Mouse (Mus musculus): ENCODE measurements around the gene Nrg3. TPM values are rescaled to one million over a fixed set of nuclear protein-coding genes. Genes with fewer than 3 reads are reported as not detected.

The Nrg3 gene
- total RNA-seq, 2 experiments from 2014 or later: 66.9 to 70.0 TPM

DNA sequence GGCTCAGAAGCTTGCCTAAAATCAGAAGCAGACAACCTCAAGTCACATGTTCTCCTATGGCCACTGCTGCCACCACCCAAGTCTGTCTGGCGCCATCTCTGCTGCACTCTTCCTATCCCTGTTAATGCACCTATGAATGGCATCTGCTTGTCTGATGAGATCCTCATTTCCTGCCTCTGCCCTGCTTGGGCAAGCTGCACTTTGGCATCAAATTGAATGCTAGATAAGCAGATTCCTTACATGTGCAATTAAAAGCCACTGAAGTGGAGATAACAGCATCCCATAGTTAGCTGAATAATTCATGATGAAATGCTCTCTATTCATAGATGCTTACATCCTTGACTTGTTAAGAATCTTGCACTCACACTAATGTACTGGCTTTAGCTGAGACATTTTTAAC lies 648.0 kb downstream of the Nrg3 start:
- H3K27ac ChIP-seq: no peak overlapping the region

DNA sequence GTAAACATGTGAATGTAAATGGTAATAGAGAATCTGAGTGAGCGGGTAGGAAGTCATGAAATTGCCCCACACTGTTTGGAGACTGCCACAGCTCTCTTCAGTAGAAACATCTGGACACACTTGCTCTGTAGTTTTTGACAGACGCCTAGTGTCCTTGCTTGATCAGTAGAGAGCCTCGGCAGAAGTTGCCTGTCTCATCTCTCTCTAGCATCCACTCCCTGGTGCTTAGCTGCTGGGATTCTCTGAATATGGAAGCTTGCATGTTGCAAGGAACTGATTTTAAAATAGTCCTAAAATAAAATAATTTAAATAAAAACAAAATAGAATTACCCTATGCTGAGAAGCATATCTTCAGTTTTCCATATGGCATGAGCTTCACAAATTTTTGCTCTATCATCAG lies 675.9 kb downstream of the Nrg3 start:
- no peak for TF ChIP-seq CTCF (conservative IDR thresholded peaks at IDR 0.05)
- no peak overlapping the region for H3K27ac ChIP-seq
- no peak for DNase-seq (ENCODE audit: low spot score in 2 of 2)
- no peak overlapping the region for H3K4me3 ChIP-seq

More for the DNA sequence above, 648.0 kb downstream of the Nrg3 start:
- no peak overlapping the region for H3K4me3 ChIP-seq
- no peak for DNase-seq (ENCODE audit: low spot score in 2 of 2)
- no peak for TF ChIP-seq CTCF (conservative IDR thresholded peaks at IDR 0.05)

DNA sequence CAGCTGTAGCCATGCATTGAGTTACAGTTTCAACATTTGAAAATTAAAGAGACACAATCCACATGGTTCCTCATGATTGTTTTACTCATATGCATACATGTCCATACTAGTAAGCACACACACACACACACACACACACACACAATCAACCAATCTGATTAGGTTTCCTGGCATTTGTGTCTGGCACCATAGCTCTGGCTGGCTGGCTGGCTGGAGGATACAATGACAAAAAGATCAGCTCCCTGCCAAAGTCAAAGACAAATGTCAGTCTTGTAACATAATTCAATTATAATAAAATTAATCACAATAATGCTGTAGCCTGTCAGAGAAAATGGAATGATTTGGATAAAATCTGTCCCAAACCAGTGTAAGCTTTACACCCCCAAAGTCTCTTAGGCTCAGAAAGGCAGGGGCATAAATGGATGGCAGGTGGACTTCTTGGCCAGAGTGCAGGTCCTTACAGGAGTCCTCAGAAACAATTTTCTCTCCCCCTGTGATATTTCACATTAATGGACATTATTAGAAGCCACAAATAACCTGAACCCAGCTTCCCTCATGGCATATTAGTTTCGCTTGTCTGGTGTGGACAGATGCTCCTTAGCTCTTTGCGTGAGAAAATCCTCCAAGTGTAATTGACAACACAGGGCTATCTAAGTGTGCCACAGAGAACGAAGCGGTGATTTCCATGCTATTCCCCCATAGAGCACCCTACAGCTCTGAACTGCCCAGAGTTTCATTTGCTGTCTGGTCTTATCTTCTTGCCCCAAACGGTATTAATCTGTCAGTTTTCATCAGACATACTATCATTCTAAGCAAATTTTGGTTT lies 697.4 kb downstream of the Nrg3 start:
- Histone ChIP-seq H3K4me3 (no peak overlapping the region), H3K27ac (no peak overlapping the region)
- no peak for DNase-seq (ENCODE audit: low spot score in 2 of 2)
- TF ChIP-seq CTCF (conservative IDR thresholded peaks at IDR 0.05): no peak

DNA sequence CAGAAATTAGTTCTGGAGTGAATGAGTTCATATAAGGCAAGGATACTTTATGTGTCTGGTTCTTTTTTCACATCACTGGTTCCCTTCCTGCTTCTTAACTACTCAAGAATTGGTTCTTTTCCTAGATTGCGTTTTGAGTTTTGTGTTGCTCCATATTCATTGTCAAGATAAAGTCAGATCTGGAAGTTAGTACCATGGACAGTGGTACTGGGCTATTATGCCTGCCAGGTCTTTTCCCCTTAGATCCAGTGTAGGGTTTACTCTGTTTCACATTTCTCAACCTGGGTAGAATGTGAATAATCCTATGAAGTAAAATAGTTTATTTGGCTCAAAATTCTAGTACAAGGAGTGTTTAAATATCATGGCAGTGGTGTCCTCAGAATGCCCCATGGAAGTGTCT lies 698.1 kb downstream of the Nrg3 start:
- Histone ChIP-seq H3K27ac (no peak overlapping the region), H3K4me3 (no peak overlapping the region)
- TF ChIP-seq CTCF (conservative IDR thresholded peaks at IDR 0.05): no peak
- no peak for DNase-seq (ENCODE audit: low spot score in 2 of 2)

DNA sequence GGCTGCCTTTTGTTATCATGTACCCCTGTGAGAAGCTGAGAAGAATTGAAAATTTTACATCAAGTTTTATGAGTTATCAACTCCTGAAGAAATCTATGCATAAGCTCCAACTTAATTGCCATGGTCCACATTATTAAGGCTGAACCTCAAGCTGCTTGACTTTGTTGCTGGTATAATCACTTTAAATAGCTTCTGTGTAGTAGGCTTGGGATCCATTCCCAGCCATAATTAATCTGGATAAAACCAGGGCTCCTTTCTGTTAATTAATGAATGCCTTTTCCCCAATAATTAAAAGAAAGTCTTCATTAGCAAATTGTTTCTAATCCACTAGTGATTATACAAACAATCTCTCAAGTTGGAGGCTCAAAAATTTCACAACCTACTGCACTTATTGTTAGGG lies 742.4 kb downstream of the Nrg3 start:
- no peak for TF ChIP-seq CTCF (conservative IDR thresholded peaks at IDR 0.05)
- DNase-seq (ENCODE audit: low spot score in 2 of 2): no peak
- H3K27ac ChIP-seq: no peak overlapping the region
- no peak overlapping the region for H3K4me3 ChIP-seq

DNA sequence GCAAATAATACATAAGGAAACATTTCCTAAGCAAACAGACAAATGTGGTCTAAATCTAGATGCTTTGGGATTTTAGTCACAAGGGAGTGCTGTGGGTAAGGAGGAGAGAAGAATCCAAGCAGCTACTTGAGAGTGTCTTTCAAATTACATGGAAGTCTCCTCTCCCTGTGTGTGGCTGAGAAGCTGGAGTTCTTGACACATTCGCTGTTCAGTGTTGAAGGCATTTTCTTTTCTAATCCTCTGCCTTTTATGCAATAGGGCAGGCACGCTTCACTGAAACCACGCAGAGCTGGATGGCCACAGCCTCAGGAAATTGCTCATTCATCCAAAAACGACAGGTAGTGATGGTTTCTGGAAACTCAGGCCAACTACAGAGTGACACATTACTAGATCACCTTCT lies 769.0 kb downstream of the Nrg3 start:
- DNase-seq (ENCODE audit: low spot score in 2 of 2): no peak
- H3K4me3 ChIP-seq: no peak overlapping the region
- H3K27ac ChIP-seq: no peak overlapping the region
- no peak for TF ChIP-seq CTCF (conservative IDR thresholded peaks at IDR 0.05)

DNA sequence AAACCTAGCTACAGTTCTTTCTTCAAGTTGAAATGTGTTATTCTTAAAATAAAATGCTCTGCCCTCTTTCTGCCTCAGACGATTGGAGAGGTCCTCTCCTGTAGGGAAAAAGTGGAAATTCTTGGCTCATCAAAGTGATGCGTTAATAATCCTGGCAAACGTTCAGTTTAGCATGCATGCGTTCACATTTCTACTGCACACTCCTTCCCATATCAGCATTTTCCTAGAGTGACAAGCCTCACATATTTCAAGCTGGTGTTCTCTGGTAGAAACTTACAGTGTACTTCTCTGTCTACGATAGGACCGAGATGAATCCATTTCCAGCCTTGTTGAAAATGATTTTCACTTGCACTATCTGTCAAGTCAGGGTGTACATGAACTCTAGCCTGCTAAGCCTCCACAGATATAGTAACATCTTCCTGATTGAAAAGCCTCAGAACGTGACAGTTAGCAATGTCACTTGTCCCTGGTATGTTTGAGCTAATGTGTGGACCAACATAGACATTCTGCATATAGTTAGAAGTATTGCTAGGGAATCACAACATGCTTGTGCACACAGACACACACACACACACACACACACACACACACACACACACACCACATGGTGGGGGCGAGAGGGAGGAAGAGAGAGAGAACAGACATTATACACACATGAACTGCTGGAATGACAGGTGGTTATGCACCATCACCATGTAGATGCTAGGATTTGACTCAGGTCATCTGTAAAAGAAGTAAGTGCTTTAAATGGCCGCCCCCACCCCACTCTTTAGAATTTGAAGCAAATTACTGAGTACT lies 770.1 kb downstream of the Nrg3 start:
- Histone ChIP-seq H3K4me3 (no peak overlapping the region), H3K27ac (peak overlapping the region; percentile 80)
- no peak for TF ChIP-seq CTCF (conservative IDR thresholded peaks at IDR 0.05)
- DNase-seq (ENCODE audit: low spot score in 2 of 2): no peak

DNA sequence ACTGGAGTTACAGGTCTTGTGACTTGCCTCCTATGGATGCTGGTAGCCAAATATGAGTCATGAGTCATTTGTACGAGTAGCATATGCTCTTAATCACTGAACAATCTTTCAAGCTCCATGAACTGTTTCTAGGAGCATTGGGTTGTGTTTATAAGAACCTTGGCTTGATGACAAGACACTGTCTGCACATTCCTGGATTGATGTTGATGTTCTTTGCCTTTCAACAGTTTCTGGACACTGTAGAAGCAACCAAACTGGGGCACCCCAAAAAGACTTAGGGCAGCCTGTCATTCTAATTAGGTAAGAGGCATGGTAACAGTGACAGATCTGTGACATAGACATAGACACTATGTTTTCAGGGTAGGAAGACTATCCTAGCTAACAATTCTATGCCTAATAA lies 771.5 kb downstream of the Nrg3 start:
- no peak overlapping the region for H3K4me3 ChIP-seq
- H3K27ac ChIP-seq: peak overlapping the region; percentile 80; the same call in 1 of the 2 replicates
- DNase-seq (ENCODE audit: low spot score in 2 of 2): no peak
- no peak for TF ChIP-seq CTCF (conservative IDR thresholded peaks at IDR 0.05)

DNA sequence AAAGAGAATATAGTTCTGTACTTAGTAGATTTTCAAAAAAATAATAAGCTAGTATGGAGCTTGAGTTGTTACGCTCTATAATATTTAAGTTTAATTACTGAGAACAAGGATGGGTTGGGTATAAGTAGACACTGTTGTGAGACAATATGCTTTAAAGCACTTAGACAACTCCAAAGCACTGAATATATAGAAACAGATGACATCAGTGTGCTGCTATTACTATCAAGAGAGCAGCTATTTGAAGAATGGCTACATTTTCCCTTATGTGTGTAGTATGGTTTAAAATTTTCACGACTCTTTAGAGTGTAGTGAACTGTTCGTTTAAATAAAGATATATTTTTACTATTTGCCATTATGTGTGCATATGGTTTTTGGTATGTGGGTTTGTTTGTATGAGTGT lies 771.9 kb downstream of the Nrg3 start:
- H3K4me3 ChIP-seq: no peak overlapping the region
- TF ChIP-seq CTCF (conservative IDR thresholded peaks at IDR 0.05): no peak
- H3K27ac ChIP-seq: no peak overlapping the region
- DNase-seq (ENCODE audit: low spot score in 2 of 2): no peak

DNA sequence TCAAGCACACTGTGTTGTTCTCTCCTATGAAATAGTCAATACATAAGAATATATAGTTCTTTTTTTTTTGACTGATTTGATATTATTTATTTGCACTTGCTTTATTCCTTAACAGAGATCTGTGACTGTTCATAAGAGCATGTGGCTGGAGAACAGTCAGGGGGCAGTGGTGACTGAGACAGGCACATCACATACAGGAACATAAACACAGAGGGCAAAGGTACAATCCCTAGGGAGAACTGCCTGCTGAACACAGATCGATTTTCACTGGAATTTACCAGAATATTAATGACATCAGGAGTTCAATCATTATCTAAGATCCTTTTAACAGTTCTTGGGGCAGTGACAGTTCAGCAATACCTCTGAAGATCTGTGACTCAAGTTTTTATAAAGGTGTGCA lies 812.9 kb downstream of the Nrg3 start:
- Histone ChIP-seq H3K4me3 (no peak overlapping the region), H3K27ac (no peak overlapping the region)
- no peak for TF ChIP-seq CTCF (conservative IDR thresholded peaks at IDR 0.05)
- DNase-seq (ENCODE audit: low spot score in 2 of 2): no peak

DNA sequence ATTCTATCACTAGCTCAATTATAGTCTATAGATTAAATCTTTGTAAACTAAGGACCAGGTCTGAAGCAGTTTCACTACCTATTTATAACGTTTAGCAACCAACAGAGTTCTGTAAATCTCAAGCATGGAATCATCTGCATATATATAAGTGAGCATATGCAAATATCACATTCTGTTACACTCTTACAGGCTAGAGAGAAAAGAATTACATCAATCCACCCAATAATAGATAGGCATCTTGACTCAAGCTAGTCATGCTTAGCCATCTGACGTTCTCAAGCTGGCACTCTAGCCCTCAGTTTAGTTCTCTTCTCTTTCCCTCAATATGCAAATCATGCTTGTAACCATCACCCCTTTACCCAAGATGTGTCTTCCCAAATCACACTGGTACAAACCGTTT lies 835.8 kb downstream of the Nrg3 start:
- no peak overlapping the region for H3K27ac ChIP-seq
- no peak for DNase-seq (ENCODE audit: low spot score in 2 of 2)
- no peak for TF ChIP-seq CTCF (conservative IDR thresholded peaks at IDR 0.05)
- no peak overlapping the region for H3K4me3 ChIP-seq

DNA sequence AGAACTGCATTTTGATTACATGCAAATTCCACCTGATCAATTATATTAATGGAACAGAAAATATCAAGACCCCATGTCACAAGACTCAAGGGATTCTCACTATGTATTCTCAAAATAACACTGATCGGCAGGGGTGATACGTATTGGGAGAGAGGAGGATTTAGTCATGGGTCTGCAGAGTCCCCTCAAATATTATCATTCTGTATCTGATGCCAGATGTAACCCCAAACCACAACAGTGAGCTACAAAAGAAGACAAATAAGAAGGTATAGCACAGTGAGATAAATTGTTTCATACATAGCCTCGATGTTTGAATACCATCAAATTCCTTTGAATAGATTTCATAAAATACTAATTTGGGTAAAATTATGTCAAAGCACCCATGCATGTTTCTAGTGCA lies 842.8 kb downstream of the Nrg3 start:
- no peak for TF ChIP-seq CTCF (conservative IDR thresholded peaks at IDR 0.05)
- DNase-seq (ENCODE audit: low spot score in 2 of 2): no peak
- 0 out of 2 replicates have a peak overlapping the region, but pooled peaks have one; percentile 0 for H3K27ac ChIP-seq
- H3K4me3 ChIP-seq: no peak overlapping the region

DNA sequence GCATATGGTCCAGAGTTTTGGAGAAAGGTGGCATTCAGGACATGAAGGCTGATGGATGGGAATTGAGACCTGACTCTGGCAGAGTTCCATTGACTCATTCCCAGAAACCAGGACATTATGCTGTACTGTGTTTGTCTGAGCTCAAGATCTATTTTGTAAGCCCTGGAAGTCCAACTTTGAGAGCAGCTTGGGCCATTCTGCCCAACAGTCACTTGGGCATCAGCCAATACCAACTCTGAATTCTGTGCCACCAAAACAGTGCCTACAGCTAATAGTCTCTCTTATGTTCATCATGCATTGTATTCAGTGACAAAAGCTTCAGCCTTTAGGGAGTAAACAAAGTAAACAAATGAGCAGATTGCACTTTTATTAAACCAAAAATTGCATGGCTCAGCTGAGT lies 843.2 kb downstream of the Nrg3 start:
- 0 out of 2 replicates have a peak overlapping the region, but pooled peaks have one; percentile 21 for H3K27ac ChIP-seq
- peak in 1 of 2 experiments; percentile 4 for DNase-seq (ENCODE audit: low spot score in 2 of 2)
- TF ChIP-seq CTCF (conservative IDR thresholded peaks at IDR 0.05): no peak
- H3K4me3 ChIP-seq: no peak overlapping the region

Measured in layer of hippocampus, adult 2 months (tissue).